Mouse (Mus musculus) midbrain, embryonic 12.5 days (tissue): ENCODE data around the gene Gm5431. TPM values are rescaled to one million over a fixed set of nuclear protein-coding genes. Genes with fewer than 3 reads are reported as not detected.
A peak's percentile ranks its signal among the peaks of the same experiment; 100 is the strongest.

Experiments used
- ATAC-seq: fragments of 200-750 bp; cut with Nextera tagmentation; 2 replicates; pipeline ENCODE4 v1.8.0; 2017; ENCODE audit warnings: low read depth, moderate TSS enrichment, moderate library complexity; ENCODE audit not compliant: low FRiP score
- H3K27ac ChIP-seq: fragments of 300-500 bp; sonication (generic); replicated peaks from 2 replicates; pipeline ENCODE4 v1.5.1; 2016; ENCODE audit warnings: mild to moderate bottlenecking
- H3K27me3 ChIP-seq: fragments of 300-500 bp; sonication (generic); 2 replicates; pipeline ENCODE4 v1.6.1; 2016; ENCODE audit warnings: mild to moderate bottlenecking
- H3K36me3 ChIP-seq: fragments of 300-500 bp; sonication (generic); 2 replicates; pipeline ENCODE4 v1.6.1; 2016
- H3K4me1 ChIP-seq: fragments of 300-500 bp; sonication (generic); 2 replicates; pipeline ENCODE4 v1.6.1; 2016
- H3K4me2 ChIP-seq: fragments of 300-500 bp; sonication (generic); replicated peaks from 2 replicates; pipeline ENCODE4 v1.6.1; 2016; ENCODE audit warnings: mild to moderate bottlenecking, moderate library complexity
- H3K4me3 ChIP-seq: fragments of 300-500 bp; sonication (generic); 2 replicates; pipeline ENCODE4 v1.5.1; 2016; ENCODE audit warnings: mild to moderate bottlenecking
- H3K9ac ChIP-seq: fragments of 300-500 bp; sonication (generic); replicated peaks from 2 replicates; pipeline ENCODE4 v1.6.1; 2016; ENCODE audit warnings: mild to moderate bottlenecking, moderate library complexity
- H3K9me3 ChIP-seq: fragments of 300-500 bp; sonication (generic); 2 replicates; pipeline ENCODE4 v1.6.1; 2016; ENCODE audit warnings: mild to moderate bottlenecking
- WGBS: fragments of 180-500 bp; shearing (Covaris S2); methylation state at CpG from one replicate; pipeline ENCODE4 v1.1.7; 2016; 5-methylcytosine and 5-hydroxymethylcytosine counted together
- polyA plus RNA-seq: library from polyadenylated mRNA; unstranded; fragments of >200 nt; fragmentation: Nextera tagmentation; extraction: Ambion mirVana; gene quantifications from 2 replicates; pipeline ENCODE4 v1.2.1, GENCODE M21; 2016

Gene Gm5431
- polyA plus RNA-seq, 1 experiment from 2014 or later = 0.18 TPM

- Histone ChIP-seq H3K9me3 (no peaks in the 10 kb centered on the region), H3K4me1 (peaks cover 12% of the 10 kb centered on the region; the same call in 1 of the 2 replicates), H3K27ac (no peak overlapping the region), H3K27me3 (peaks cover 24% of the 10 kb centered on the region; the same call in 1 of the 2 replicates), H3K9ac (no peak overlapping the region), H3K4me2 (no peak overlapping the region), H3K36me3 (no peaks in the 10 kb centered on the region), H3K4me3 (no peak overlapping the region)
- no peak for ATAC-seq
- WGBS = 85% methylated on average over 7 of the region's 7 CpGs
Observed at GRCm38 (mm10) chr11:48869380-48870110, 32.5 kb downstream of the Gm5431 start.

- Histone ChIP-seq H3K4me1 (peaks cover 5% of the 10 kb centered on the region; the same call in 1 of the 2 replicates), H3K4me3 (no peak overlapping the region), H3K9me3 (no peaks in the 10 kb centered on the region), H3K27me3 (peaks cover 10% of the 10 kb centered on the region; the same call in 1 of the 2 replicates), H3K27ac (no peak overlapping the region), H3K36me3 (no peaks in the 10 kb centered on the region), H3K4me2 (no peak overlapping the region), H3K9ac (no peak overlapping the region)
- ATAC-seq = no peak
- 94% methylated on average over 9 of the region's 9 CpGs for WGBS
Observed at GRCm38 (mm10) chr11:48866481-48866880, 35.5 kb downstream of the Gm5431 start.

- H3K27ac ChIP-seq = no peak overlapping the region
- no peak overlapping the region for H3K4me3 ChIP-seq
- 90% methylated on average over 3 of the region's 3 CpGs for WGBS
- H3K4me2 ChIP-seq = no peak overlapping the region
- no peaks in the 10 kb centered on the region for H3K36me3 ChIP-seq
- H3K9me3 ChIP-seq = no peaks in the 10 kb centered on the region
- no peak for ATAC-seq
- H3K9ac ChIP-seq = no peak overlapping the region
- no peaks in the 10 kb centered on the region for H3K4me1 ChIP-seq
- H3K27me3 ChIP-seq = peaks cover 10% of the 10 kb centered on the region; the same call in 1 of the 2 replicates
Observed at GRCm38 (mm10) chr11:48863808-48864207, 38.2 kb downstream of the Gm5431 start.

- no peak overlapping the region for H3K4me2 ChIP-seq
- H3K9ac ChIP-seq = no peak overlapping the region
- no peaks in the 10 kb centered on the region for H3K36me3 ChIP-seq
- H3K4me1 ChIP-seq = peaks cover 9% of the 10 kb centered on the region
- H3K27me3 ChIP-seq = peaks cover 15% of the 10 kb centered on the region
- H3K9me3 ChIP-seq = no peaks in the 10 kb centered on the region
- ATAC-seq = no peak
- H3K4me3 ChIP-seq = no peak overlapping the region
- H3K27ac ChIP-seq = no peak overlapping the region
- 72% methylated on average over 1 of the region's 1 CpGs for WGBS
Observed at GRCm38 (mm10) chr11:48862784-48863319, 39.2 kb downstream of the Gm5431 start.

- peaks cover 24% of the 10 kb centered on the region for H3K4me1 ChIP-seq
- peaks cover 24% of the 10 kb centered on the region for H3K27me3 ChIP-seq
- H3K9ac ChIP-seq = no peak overlapping the region
Observed at GRCm38 (mm10) chr11:48859014-48859413, 43.0 kb downstream of the Gm5431 start.

GRCm38 (mm10) chr11:48853474-48854180 lies 48.4 kb downstream of the Gm5431 start:
- no peak overlapping the region for H3K27ac ChIP-seq
- no peaks in the 10 kb centered on the region for H3K9me3 ChIP-seq
- H3K4me2 ChIP-seq = peak overlapping the region; percentile 95
- H3K4me3 ChIP-seq = peak overlapping the region; percentile 61
- peaks cover 34% of the 10 kb centered on the region for H3K4me1 ChIP-seq
- H3K9ac ChIP-seq = peak overlapping the region; percentile 59
- ATAC-seq = peak; percentile 57
- H3K27me3 ChIP-seq = peaks cover 34% of the 10 kb centered on the region
- no peaks in the 10 kb centered on the region for H3K36me3 ChIP-seq
- under 1% methylated on average over 31 of the region's 31 CpGs for WGBS

More at GRCm38 (mm10) chr11:48859014-48859413, 43.0 kb downstream of the Gm5431 start:
- peak overlapping the region; percentile 95 for H3K4me2 ChIP-seq
- no peaks in the 10 kb centered on the region for H3K36me3 ChIP-seq
- WGBS = 0% methylated on average over 6 of the region's 6 CpGs
- no peak for ATAC-seq
- peak overlapping the region; percentile 40 for H3K4me3 ChIP-seq
- no peak overlapping the region for H3K27ac ChIP-seq
- H3K9me3 ChIP-seq = no peaks in the 10 kb centered on the region

GRCm38 (mm10) chr11:48852624-48853473 lies 49.2 kb downstream of the Gm5431 start:
- no peaks in the 10 kb centered on the region for H3K36me3 ChIP-seq
- peak overlapping the region; percentile 61 for H3K4me3 ChIP-seq
- H3K27me3 ChIP-seq = peaks cover 36% of the 10 kb centered on the region
- peak; percentile 20 for ATAC-seq
- H3K9ac ChIP-seq = peak overlapping the region; percentile 53
- 0 out of 2 replicates have a peak overlapping the region, but pooled peaks have one; percentile 39 for H3K27ac ChIP-seq
- H3K4me2 ChIP-seq = peak overlapping the region; percentile 95
- H3K9me3 ChIP-seq = no peaks in the 10 kb centered on the region
- H3K4me1 ChIP-seq = peaks cover 26% of the 10 kb centered on the region
- 8% methylated on average over 23 of the region's 23 CpGs for WGBS

- H3K9me3 ChIP-seq = no peaks in the 10 kb centered on the region
- no peak overlapping the region for H3K4me3 ChIP-seq
- H3K4me1 ChIP-seq = peaks cover 23% of the 10 kb centered on the region
- 77% methylated on average over 4 of the region's 4 CpGs for WGBS
- H3K4me2 ChIP-seq = peak overlapping the region; percentile 95; the same call in 1 of the 2 replicates
- no peak overlapping the region for H3K27ac ChIP-seq
- H3K9ac ChIP-seq = no peak overlapping the region
- peaks cover 39% of the 10 kb centered on the region for H3K27me3 ChIP-seq
- no peaks in the 10 kb centered on the region for H3K36me3 ChIP-seq
- ATAC-seq = no peak
Observed at GRCm38 (mm10) chr11:48852190-48852589, 49.8 kb downstream of the Gm5431 start.

- H3K27me3 ChIP-seq = peaks cover 39% of the 10 kb centered on the region
- no peak overlapping the region for H3K4me3 ChIP-seq
- 83% methylated on average over 4 of the region's 4 CpGs for WGBS
- H3K9me3 ChIP-seq = no peaks in the 10 kb centered on the region
- no peak overlapping the region for H3K4me2 ChIP-seq
- H3K36me3 ChIP-seq = no peaks in the 10 kb centered on the region
- H3K4me1 ChIP-seq = peaks cover 23% of the 10 kb centered on the region
- no peak overlapping the region for H3K27ac ChIP-seq
- no peak for ATAC-seq
- no peak overlapping the region for H3K9ac ChIP-seq
Observed at GRCm38 (mm10) chr11:48851270-48851995, 50.6 kb downstream of the Gm5431 start.

- Histone ChIP-seq H3K9ac (no peak overlapping the region), H3K4me1 (peaks cover 23% of the 10 kb centered on the region), H3K27me3 (peaks cover 40% of the 10 kb centered on the region), H3K27ac (no peak overlapping the region), H3K36me3 (no peaks in the 10 kb centered on the region), H3K4me3 (no peak overlapping the region), H3K4me2 (no peak overlapping the region), H3K9me3 (no peaks in the 10 kb centered on the region)
- WGBS = 59% methylated on average over 2 of the region's 2 CpGs
- no peak for ATAC-seq
Observed at GRCm38 (mm10) chr11:48850240-48850639, 51.8 kb downstream of the Gm5431 start.

- Histone ChIP-seq H3K27ac (no peak overlapping the region), H3K9ac (no peak overlapping the region), H3K36me3 (no peaks in the 10 kb centered on the region), H3K4me1 (no peaks in the 10 kb centered on the region), H3K4me2 (no peak overlapping the region), H3K9me3 (no peaks in the 10 kb centered on the region), H3K4me3 (no peak overlapping the region), H3K27me3 (peaks cover 51% of the 10 kb centered on the region)
- 68% methylated on average over 5 of the region's 5 CpGs for WGBS
- no peak for ATAC-seq
Observed at GRCm38 (mm10) chr11:48846881-48847280, 55.1 kb downstream of the Gm5431 start.
